Mouse (Mus musculus): ENCODE results near the gene Zfp423. TPM values are rescaled to one million over a fixed set of nuclear protein-coding genes. Genes with fewer than 3 reads are reported as not detected.
A peak's percentile ranks its signal among the peaks of the same experiment; 100 is the strongest.
"Not testable (repeated sequence)": the region's sequence is repeated elsewhere in the genome, so short reads cannot be mapped to it uniquely, and the experiment has no call there.

The Zfp423 gene
- polyA plus RNA-seq, 1 experiment from 2014 or later = 25.2 TPM

DNA sequence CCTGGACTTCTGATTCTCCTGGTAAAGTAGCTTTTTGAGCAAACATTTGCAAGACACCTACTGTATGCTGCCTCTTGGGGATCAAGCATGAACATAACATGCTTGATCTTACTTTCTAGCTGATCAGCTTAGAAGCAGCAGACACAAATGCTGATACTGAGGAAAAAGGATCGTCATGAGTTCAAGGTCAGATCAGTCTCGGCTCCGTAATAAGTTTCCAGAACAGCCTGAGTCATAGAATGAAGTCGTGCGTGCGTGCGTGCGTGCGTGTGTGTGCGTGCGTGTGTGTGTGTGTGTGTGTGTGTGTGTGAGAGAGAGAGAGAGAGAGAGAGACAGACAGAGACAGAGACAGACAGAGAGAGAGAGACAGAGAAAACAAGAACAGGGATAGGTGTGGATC, 117.3 kb downstream of the Zfp423 start:
- WGBS = 89% methylated on average over 11 of the region's 11 CpGs
- Histone ChIP-seq H3K4me1 (peaks cover 44% of the 10 kb centered on the region), H3K27ac (peak overlapping the region; percentile 60), H3K36me3 (replicated peaks) (peaks cover 58% of the 10 kb centered on the region)
- not testable (repeated sequence) for H3K9me3 ChIP-seq; H3K27me3 ChIP-seq (ENCODE audit: poor library complexity, severe bottlenecking); DNase-seq (ENCODE audit: extremely low spot score, low spot score); H3K4me3 ChIP-seq

DNA sequence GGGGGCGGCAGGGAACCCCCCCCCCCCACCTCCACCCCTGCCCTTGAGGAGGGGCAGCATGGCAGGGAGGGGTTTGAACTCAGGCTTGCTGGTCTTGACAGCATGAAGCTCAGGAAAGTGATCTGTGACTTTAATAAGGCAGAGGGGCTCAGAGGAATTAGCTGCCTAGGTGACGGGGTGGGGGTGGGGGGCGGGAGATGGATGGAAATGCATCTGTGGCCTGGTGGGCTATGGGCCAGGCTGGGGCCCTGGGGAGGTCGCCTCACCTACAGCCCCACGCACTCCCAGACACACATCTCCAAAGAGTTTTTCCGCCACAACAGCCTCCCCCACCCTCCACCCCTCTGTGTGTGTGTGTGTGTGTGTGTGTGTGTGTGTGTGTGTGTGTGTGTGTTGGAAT, 122.1 kb downstream of the Zfp423 start:
- peaks cover 19% of the 10 kb centered on the region for H3K36me3 ChIP-seq (replicated peaks)
- peak overlapping the region; percentile 41 for H3K4me3 ChIP-seq
- H3K27ac ChIP-seq = peak overlapping the region; percentile 93
- peaks cover 80% of the 10 kb centered on the region for H3K4me1 ChIP-seq
- no peak for DNase-seq (ENCODE audit: extremely low spot score, low spot score)
- H3K27me3 ChIP-seq (ENCODE audit: poor library complexity, severe bottlenecking) = no peaks in the 10 kb centered on the region
- H3K9me3 ChIP-seq = no peaks in the 10 kb centered on the region
- WGBS = 14% methylated on average over 6 of the region's 6 CpGs

DNA sequence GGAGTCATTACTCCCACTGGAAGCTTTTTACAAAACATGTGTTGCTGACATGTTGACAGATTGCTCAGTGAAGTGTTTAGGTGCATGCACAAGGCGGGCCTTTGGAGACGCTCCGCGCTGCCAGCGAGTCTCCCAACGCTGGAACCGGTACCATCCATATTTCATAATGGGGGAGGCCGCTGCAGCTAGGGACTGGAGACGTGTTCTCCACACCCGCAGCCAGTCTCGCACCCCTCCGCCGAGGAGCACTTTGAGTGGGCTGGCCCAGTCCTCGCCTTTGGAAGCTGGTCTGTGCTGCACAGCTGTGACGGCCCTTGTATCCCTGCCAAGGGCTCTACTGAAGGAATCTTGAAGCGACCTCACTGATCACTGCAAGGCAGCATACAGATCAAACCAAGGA, 122.5 kb downstream of the Zfp423 start:
- H3K27me3 ChIP-seq (ENCODE audit: poor library complexity, severe bottlenecking) = no peaks in the 10 kb centered on the region
- peak overlapping the region; percentile 93 for H3K27ac ChIP-seq
- DNase-seq (ENCODE audit: extremely low spot score, low spot score) = peak; percentile 87
- H3K4me3 ChIP-seq = peak overlapping the region; percentile 41
- 4% methylated on average over 16 of the region's 16 CpGs for WGBS
- H3K4me1 ChIP-seq = peaks cover 80% of the 10 kb centered on the region
- H3K9me3 ChIP-seq = no peaks in the 10 kb centered on the region
- peaks cover 19% of the 10 kb centered on the region for H3K36me3 ChIP-seq (replicated peaks)

DNA sequence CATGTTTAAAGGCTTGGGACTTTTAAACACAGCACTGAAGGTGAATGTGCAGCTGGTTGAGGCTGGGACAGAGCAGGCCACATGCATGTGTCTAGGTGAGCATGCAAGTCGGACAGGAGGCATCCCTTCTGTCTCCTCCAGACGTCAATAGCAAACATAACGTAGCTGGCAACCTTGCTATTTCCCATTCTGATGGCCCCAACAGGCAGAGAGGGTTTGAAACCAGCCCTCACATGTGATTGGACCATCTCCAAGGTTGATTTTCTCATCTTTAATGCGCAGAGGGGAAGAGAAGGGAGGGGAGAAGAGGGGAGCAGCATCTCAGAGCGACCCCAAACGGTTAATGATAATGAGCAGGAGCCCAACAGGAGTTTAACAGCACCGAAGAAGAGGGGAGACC, 123.5 kb downstream of the Zfp423 start:
- no peaks in the 10 kb centered on the region for H3K9me3 ChIP-seq
- 7% methylated on average over 7 of the region's 7 CpGs for WGBS
- peaks cover 19% of the 10 kb centered on the region for H3K36me3 ChIP-seq (replicated peaks)
- H3K4me1 ChIP-seq = peaks cover 85% of the 10 kb centered on the region
- H3K27ac ChIP-seq = peak overlapping the region; percentile 93
- H3K4me3 ChIP-seq = peak overlapping the region; percentile 41; the same call in 1 of the 2 replicates
- H3K27me3 ChIP-seq (ENCODE audit: poor library complexity, severe bottlenecking) = no peaks in the 10 kb centered on the region
- peak; percentile 34 for DNase-seq (ENCODE audit: extremely low spot score, low spot score)

DNA sequence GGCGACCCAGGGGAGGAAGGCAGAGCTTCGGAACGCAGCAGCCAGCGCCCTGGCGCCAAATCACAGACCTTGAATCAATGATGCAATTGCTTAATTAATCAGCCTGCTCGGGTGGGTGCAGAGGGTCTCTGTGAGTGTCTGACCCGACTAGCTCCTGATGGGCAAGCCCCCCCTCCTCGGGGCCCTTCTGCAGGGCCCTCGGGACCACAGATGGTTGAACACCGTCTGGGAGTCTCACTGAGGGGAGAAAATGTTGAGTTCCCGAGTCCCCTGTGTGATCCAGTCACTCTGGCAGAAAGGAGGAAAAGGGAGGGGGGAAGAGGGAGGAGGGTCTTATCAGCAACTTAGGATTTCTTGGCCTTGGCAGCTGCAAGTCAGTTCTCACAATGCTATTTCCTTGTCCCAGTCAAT, 124.0 kb downstream of the Zfp423 start:
- Histone ChIP-seq H3K4me3 (peak overlapping the region; percentile 41), H3K27me3 (ENCODE audit: poor library complexity, severe bottlenecking) (no peaks in the 10 kb centered on the region), H3K9me3 (no peaks in the 10 kb centered on the region), H3K4me1 (peaks cover 90% of the 10 kb centered on the region), H3K36me3 (replicated peaks) (peaks cover 17% of the 10 kb centered on the region), H3K27ac (peak overlapping the region; percentile 93)
- WGBS = 2% methylated on average over 11 of the region's 11 CpGs
- DNase-seq (ENCODE audit: extremely low spot score, low spot score) = peak; percentile 42

DNA sequence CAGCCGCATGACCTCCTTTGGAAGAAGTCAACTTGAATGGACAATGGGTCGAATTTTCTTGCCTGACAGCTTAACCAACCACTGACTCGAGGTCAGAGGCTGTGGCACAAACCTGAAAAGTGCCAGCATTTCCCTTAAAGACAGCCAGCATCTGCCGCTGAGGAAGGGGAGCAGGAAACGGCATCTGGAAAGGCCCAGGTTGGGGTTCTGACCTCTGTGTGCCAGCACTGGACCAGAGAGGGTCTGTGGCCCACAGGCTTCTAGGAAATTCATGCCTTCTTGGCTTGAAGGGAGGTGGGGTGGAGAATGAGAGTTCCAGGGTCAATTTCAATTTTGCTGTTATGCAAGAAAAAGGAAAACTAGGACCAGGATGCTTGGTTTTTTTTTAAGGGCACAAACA, 124.7 kb downstream of the Zfp423 start:
- H3K4me3 ChIP-seq = peak overlapping the region; percentile 41; the same call in 1 of the 2 replicates
- H3K9me3 ChIP-seq = no peaks in the 10 kb centered on the region
- peaks cover 97% of the 10 kb centered on the region for H3K4me1 ChIP-seq
- 6% methylated on average over 5 of the region's 5 CpGs for WGBS
- no peaks in the 10 kb centered on the region for H3K27me3 ChIP-seq (ENCODE audit: poor library complexity, severe bottlenecking)
- no peak for DNase-seq (ENCODE audit: extremely low spot score, low spot score)
- peak overlapping the region; percentile 93 for H3K27ac ChIP-seq
- peaks cover 9% of the 10 kb centered on the region for H3K36me3 ChIP-seq (replicated peaks)

DNA sequence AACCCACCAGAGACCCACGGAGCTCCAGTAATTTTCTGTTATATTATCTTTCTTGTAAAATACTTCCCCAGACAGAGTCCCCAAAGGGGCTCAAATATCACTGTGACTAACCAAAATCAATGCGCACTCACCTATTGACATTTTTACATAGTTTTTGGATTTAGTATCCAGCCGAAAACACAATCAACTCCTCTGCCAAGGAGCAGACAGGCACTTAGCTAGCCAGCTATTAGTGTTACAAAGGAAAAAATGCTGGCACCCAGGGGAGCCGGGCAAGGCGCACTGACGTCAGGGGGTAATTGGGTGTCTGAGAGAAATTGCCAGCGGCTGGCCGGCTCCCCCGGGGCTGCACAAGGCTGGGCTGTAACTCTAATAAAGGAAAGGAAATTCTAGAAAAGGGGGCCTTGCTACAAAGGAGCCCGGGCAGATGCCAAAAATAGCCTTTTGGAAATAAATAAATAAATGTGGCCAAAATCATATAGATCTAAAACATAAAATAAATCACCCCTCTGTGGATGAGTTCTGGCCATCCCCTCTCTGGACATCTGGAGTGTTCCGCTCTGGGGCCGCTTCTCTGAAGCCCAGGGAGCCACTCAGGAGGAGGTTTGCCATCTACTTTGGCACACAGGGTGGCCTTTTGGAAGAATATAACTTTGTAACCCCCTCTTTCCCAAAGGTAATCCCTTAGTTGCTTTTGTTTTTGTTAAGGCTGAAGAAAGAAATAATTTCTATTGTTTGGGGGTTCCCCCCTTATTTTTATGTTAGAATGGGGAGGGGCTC, 125.4 kb downstream of the Zfp423 start:
- Histone ChIP-seq H3K27me3 (ENCODE audit: poor library complexity, severe bottlenecking) (no peaks in the 10 kb centered on the region), H3K9me3 (no peaks in the 10 kb centered on the region), H3K4me1 (peaks cover 100% of the 10 kb centered on the region), H3K4me3 (peak overlapping the region; percentile 33; the same call in 1 of the 2 replicates), H3K36me3 (replicated peaks) (peaks cover 8% of the 10 kb centered on the region), H3K27ac (peak overlapping the region; percentile 93)
- 12% methylated on average over 12 of the region's 12 CpGs for WGBS
- DNase-seq (ENCODE audit: extremely low spot score, low spot score) = no peak

DNA sequence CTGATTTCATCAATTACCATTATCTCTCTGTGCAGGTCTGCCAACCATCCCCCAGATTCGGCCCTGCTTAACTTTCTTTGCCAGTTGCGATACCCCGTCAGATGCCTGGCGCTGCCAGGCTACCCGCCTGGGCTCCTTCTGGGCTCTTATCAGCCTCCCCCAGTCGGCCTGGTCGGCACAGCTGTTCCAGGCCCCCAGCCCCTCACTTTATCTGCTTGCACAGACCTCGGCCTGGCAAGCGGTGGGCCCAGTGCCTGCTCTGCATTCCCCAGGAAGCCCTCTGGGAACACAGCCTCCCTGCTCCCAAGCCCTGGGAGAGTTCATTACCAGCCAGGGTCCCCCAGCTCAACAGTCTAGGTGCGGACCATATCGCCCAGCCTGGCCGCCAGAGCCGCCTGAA, 126.1 kb downstream of the Zfp423 start:
- Histone ChIP-seq H3K9me3 (no peaks in the 10 kb centered on the region), H3K4me3 (peak overlapping the region; percentile 33; the same call in 1 of the 2 replicates), H3K27me3 (ENCODE audit: poor library complexity, severe bottlenecking) (no peaks in the 10 kb centered on the region), H3K36me3 (replicated peaks) (peaks cover 10% of the 10 kb centered on the region; the same call in 1 of the 2 replicates), H3K27ac (peak overlapping the region; percentile 93), H3K4me1 (peaks cover 100% of the 10 kb centered on the region)
- peak; percentile 37 for DNase-seq (ENCODE audit: extremely low spot score, low spot score)
- 22% methylated on average over 13 of the region's 13 CpGs for WGBS

DNA sequence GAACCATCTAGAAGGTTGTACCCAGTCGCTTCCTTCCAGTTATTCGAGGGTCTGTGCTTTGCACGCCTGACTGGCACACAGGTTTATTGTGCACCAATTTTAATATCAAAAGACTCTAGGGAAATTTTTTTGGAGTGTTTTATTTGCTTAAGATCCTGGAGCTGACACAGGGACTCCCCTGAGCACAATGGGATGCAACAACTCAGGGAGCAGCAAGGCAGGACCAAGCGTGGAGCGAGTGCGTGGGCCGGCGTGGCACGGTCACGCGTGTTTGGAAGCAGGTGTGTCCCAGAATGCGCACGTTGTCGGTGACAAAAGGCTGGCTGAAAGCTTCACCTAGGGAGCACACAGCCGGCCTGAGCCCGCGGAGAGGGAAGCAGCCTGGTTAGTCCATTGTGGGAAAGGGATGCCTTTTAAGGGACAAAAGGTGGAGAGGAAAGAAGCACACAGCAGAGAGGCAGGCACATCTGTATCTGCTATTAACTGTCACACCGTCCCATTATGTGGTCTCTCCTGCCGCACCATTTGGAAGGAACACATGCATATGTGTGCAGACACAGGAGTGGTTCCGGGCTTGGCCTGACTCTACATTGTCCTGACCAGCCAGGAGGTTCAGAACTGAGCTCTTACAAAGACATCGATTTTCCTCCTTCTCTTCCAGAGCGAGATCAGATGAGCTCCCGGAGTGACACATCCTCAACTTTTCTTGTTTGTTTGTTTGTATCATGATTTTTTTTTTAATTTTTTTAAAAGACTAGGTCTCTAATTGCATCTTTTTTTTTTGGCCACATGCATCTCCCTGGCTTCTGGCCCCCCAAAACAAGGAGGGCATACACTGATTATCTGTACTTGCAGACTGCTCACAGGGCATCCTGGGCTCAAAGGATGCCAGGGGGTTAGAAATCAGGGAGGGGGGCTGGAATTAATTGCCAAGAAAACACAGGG, 126.7 kb downstream of the Zfp423 start:
- 16% methylated on average over 23 of the region's 23 CpGs for WGBS
- Histone ChIP-seq H3K27ac (peak overlapping the region; percentile 93), H3K36me3 (replicated peaks) (peaks cover 12% of the 10 kb centered on the region; the same call in 1 of the 2 replicates), H3K27me3 (ENCODE audit: poor library complexity, severe bottlenecking) (no peaks in the 10 kb centered on the region), H3K9me3 (no peaks in the 10 kb centered on the region), H3K4me1 (peaks cover 100% of the 10 kb centered on the region), H3K4me3 (peak overlapping the region; percentile 33; the same call in 1 of the 2 replicates)
- DNase-seq (ENCODE audit: extremely low spot score, low spot score) = peak; percentile 39

DNA sequence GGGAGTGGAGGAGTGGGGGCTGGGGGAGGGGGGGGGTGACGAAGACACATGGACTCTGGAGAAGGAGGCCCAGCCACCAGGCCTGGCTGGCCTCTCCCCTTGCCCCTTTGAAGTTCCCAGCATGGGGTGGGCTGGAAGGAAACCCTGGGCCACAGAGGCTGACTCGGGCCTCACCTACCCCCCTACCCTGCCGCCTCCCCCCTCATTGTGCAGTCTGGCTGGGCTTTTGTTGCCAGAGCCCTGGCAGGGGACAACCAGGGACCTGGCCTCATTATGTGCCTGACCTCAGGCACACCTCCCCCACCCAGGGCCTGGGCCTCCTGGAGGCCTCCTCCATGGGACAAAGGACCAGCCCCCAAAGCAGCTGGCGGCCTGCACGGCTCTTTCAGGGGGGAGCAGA, 127.8 kb downstream of the Zfp423 start:
- H3K27me3 ChIP-seq (ENCODE audit: poor library complexity, severe bottlenecking) = no peaks in the 10 kb centered on the region
- H3K36me3 ChIP-seq (replicated peaks) = peaks cover 20% of the 10 kb centered on the region; the same call in 1 of the 2 replicates
- H3K4me1 ChIP-seq = peaks cover 95% of the 10 kb centered on the region
- peak overlapping the region; percentile 28 for H3K4me3 ChIP-seq
- peak; percentile 89 for DNase-seq (ENCODE audit: extremely low spot score, low spot score)
- WGBS = under 1% methylated on average over 5 of the region's 5 CpGs
- peak overlapping the region; percentile 93 for H3K27ac ChIP-seq
- H3K9me3 ChIP-seq = no peaks in the 10 kb centered on the region

DNA sequence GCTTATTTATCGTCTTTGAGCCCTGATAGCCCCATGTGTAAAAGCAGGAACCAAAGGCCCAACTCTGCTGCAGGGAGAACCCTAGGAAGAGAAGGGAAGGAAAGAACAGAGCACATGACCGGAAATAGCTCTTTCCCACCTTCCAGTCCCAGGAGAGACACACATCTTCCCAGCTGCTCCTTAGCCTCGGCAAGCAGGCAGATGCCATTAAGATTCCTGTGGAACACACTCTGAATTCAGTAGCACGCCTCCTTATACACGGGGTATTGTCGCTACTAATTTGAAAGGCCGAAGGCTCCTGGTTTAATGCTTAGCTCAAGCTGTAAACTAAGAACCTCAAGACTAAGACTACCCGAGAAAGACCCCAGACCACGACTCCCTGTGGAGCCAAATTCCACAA, 128.3 kb downstream of the Zfp423 start:
- Histone ChIP-seq H3K36me3 (replicated peaks) (peaks cover 25% of the 10 kb centered on the region), H3K4me3 (peak overlapping the region; percentile 28), H3K4me1 (peaks cover 95% of the 10 kb centered on the region), H3K27me3 (ENCODE audit: poor library complexity, severe bottlenecking) (no peaks in the 10 kb centered on the region), H3K27ac (peak overlapping the region; percentile 93), H3K9me3 (no peaks in the 10 kb centered on the region)
- no peak for DNase-seq (ENCODE audit: extremely low spot score, low spot score)
- WGBS = 4% methylated on average over 9 of the region's 9 CpGs

DNA sequence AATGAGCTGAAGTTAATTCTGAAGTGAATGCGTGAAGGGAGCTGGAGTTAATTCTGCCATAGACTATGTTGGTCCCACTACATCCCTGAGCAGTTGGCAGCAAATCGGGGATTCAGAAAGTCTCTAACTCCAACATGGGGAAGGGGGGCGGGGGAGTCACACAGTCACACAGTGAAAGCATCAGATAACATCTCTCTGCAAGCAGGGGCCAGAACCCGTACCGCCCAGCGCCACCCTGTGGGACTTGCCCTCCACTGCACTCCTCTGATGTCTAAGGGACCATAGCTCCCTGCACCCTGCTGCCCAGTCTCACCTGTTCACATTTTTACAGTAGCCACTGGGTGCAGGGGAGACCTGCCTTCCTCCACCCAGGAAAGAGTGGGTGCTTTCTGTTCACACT, 129.2 kb downstream of the Zfp423 start:
- 13% methylated on average over 6 of the region's 6 CpGs for WGBS
- peak; percentile 62 for DNase-seq (ENCODE audit: extremely low spot score, low spot score)
- no peaks in the 10 kb centered on the region for H3K27me3 ChIP-seq (ENCODE audit: poor library complexity, severe bottlenecking)
- H3K36me3 ChIP-seq (replicated peaks) = peaks cover 28% of the 10 kb centered on the region
- peak overlapping the region; percentile 12; the same call in 1 of the 2 replicates for H3K4me3 ChIP-seq
- no peaks in the 10 kb centered on the region for H3K9me3 ChIP-seq
- H3K4me1 ChIP-seq = peaks cover 89% of the 10 kb centered on the region
- peak overlapping the region; percentile 93 for H3K27ac ChIP-seq

All from forebrain, embryonic 10.5 days (tissue).